ENCODE assay signal across 15 mouse cellular contexts in the genomic region with DNA sequence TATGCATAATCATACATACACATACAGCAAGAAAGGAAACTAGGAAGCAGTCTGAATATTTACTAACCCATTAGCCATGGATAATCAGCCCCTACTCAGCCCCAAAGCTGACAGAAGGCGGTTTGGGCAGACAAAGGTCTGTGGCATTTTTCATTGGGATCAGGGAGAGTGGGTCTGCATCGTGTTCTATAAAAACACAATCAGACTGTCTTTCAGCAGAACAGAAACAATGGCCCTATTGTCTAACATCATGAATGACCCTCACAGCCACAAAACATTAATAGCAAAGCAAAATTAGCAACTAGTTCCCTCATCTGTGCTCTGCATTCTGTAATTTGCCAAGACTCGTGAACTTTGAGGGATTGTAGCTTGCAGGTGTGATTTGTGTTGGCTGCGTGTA.
DNase-seq lines count a peak whose midpoint lies in the region; ATAC-seq and TF ChIP-seq lines count a peak whose summit lies in the region.
"Had no signal": no experiment of that assay in that cellular context is flagged by ENCODE, and none has a peak within 500 bp of the region (broad histone marks: within the 10 kb centered on the region; RNA-seq: fewer than 3 reads in every experiment).

No protein-coding gene starts in this region.

- no peak overlapping the region for H3K4me2 ChIP-seq in hindbrain, embryonic 11.5 days (replicated peaks; ENCODE audit: low read depth, low read length)
- H3K4me2 ChIP-seq in midbrain, embryonic 15.5 days: no peak overlapping the region
- no peak overlapping the region for H3K4me2 ChIP-seq in intestine, postnatal 0 days (replicated peaks; ENCODE audit: low read depth)
- H3K4me2 ChIP-seq: limb, embryonic 15.5 days; lung, embryonic 14.5 days had no signal

- WGBS in hindbrain, embryonic 11.5 days: 26% methylated on average over 4 of the region's 4 CpGs
- WGBS in midbrain, embryonic 15.5 days: 20% methylated on average over 4 of the region's 4 CpGs
- WGBS in intestine, postnatal 0 days: 69% methylated on average over 4 of the region's 4 CpGs

- H3K9me3 ChIP-seq in hindbrain, embryonic 11.5 days (ENCODE audit: control insufficient read depth, low read length): no peaks in the 10 kb centered on the region; the same call in 1 of the 2 replicates
- no peaks in the 10 kb centered on the region; the same call in 1 of the 2 replicates for H3K9me3 ChIP-seq in midbrain, embryonic 15.5 days
- no peaks in the 10 kb centered on the region for H3K9me3 ChIP-seq in intestine, postnatal 0 days (ENCODE audit: control insufficient read depth)
- H3K9me3 ChIP-seq: limb, embryonic 15.5 days had no signal

- H3K36me3 ChIP-seq in hindbrain, embryonic 11.5 days (ENCODE audit: control insufficient read depth, insufficient read depth, low read length): no peaks in the 10 kb centered on the region
- H3K36me3 ChIP-seq in midbrain, embryonic 15.5 days (replicated peaks): no peaks in the 10 kb centered on the region
- no peaks in the 10 kb centered on the region for H3K36me3 ChIP-seq in intestine, postnatal 0 days (ENCODE audit: control insufficient read depth, insufficient read depth)
- H3K36me3 ChIP-seq: limb, embryonic 15.5 days had no signal

- no peak for TF ChIP-seq CTCF in layer of hippocampus, adult 2 months (conservative IDR thresholded peaks at IDR 0.05)
- TF ChIP-seq CTCF in intestine, postnatal 0 days (IDR thresholded peaks at IDR 0.05; ENCODE audit: low read depth): no peak

- ATAC-seq in hindbrain, embryonic 11.5 days (ENCODE audit: low FRiP score): peak; percentile 80
- no peak for ATAC-seq in midbrain, embryonic 15.5 days (replicated peaks)
- no peak for ATAC-seq in intestine, postnatal 0 days

- peak overlapping the region; percentile 58 for H3K27ac ChIP-seq in layer of hippocampus, adult 2 months
- H3K27ac ChIP-seq in hindbrain, embryonic 11.5 days (ENCODE audit: low read depth, low read length): peak overlapping the region; percentile 51; the same call in 1 of the 2 replicates
- H3K27ac ChIP-seq in midbrain, embryonic 15.5 days: peak overlapping the region; percentile 19
- H3K27ac ChIP-seq in intestine, postnatal 0 days (ENCODE audit: low read depth, low read length): no peak overlapping the region
- H3K27ac ChIP-seq: gastrocnemius, adult 2 months; limb, embryonic 15.5 days had no signal

- H3K27me3 ChIP-seq in hindbrain, embryonic 11.5 days (ENCODE audit: control insufficient read depth, insufficient read depth, low read length): no peaks in the 10 kb centered on the region
- no peaks in the 10 kb centered on the region for H3K27me3 ChIP-seq in midbrain, embryonic 15.5 days (replicated peaks)
- no peaks in the 10 kb centered on the region for H3K27me3 ChIP-seq in intestine, postnatal 0 days (replicated peaks; ENCODE audit: control insufficient read depth, insufficient read depth, low read length)
- H3K27me3 ChIP-seq: limb, embryonic 15.5 days had no signal

- no peak overlapping the region for H3K9ac ChIP-seq in hindbrain, embryonic 11.5 days (ENCODE audit: low read depth, low read length)
- H3K9ac ChIP-seq in midbrain, embryonic 15.5 days: no peak overlapping the region
- no peak overlapping the region for H3K9ac ChIP-seq in intestine, postnatal 0 days (ENCODE audit: low read depth, low read length)
- H3K9ac ChIP-seq: limb, embryonic 15.5 days; lung, embryonic 14.5 days had no signal

- H3K4me1 ChIP-seq in hindbrain, embryonic 11.5 days (replicated peaks; ENCODE audit: control insufficient read depth, insufficient read depth, low read length): no peaks in the 10 kb centered on the region
- peaks cover 21% of the 10 kb centered on the region for H3K4me1 ChIP-seq in midbrain, embryonic 15.5 days
- no peaks in the 10 kb centered on the region for H3K4me1 ChIP-seq in intestine, postnatal 0 days (replicated peaks; ENCODE audit: control insufficient read depth, insufficient read depth, low read length)
- H3K4me1 ChIP-seq: limb, embryonic 15.5 days had no signal

- H3K4me3 ChIP-seq in layer of hippocampus, adult 2 months: no peak overlapping the region
- no peak overlapping the region for H3K4me3 ChIP-seq in hindbrain, embryonic 11.5 days (ENCODE audit: low read depth, low read length)
- no peak overlapping the region for H3K4me3 ChIP-seq in midbrain, embryonic 15.5 days
- no peak overlapping the region for H3K4me3 ChIP-seq in intestine, postnatal 0 days (ENCODE audit: low read depth, low read length)
- H3K4me3 ChIP-seq: gastrocnemius, adult 2 months; limb, embryonic 15.5 days had no signal

- DNase-seq in layer of hippocampus, adult 2 months (ENCODE audit: low spot score in 2 of 2): no peak
- DNase-seq in layer of hippocampus, adult 11-12 months (ENCODE audit: low spot score): no peak
- peak; percentile 50 for DNase-seq in embryo, embryonic 11 days
- peak; percentile 46 for DNase-seq in hindbrain, embryonic 11.5 days (ENCODE audit: low spot score)
- no peak for DNase-seq in adrenal gland, postnatal 10 days
- DNase-seq in lung, adult 18-20 months: no peak
- DNase-seq: B cell, adult 2 months; cerebellum, adult 2 months; gastrocnemius, adult 2 months; heart, postnatal 4 days; kidney, adult 9 months; lung, embryonic 14.5 days had no signal

Comparison
In these comparisons a context has a peak if more than half of its experiments do, and no peak if none do; other contexts are left out.
1. DNase-seq: peak in embryo, embryonic 11 days (single experiment) and hindbrain, embryonic 11.5 days (single experiment); none in layer of hippocampus, adult 2 months (0 of 2), layer of hippocampus, adult 11-12 months (single experiment), adrenal gland, postnatal 10 days (single experiment) and lung, adult 18-20 months (0 of 2).